Mouse (Mus musculus) liver, postnatal 0 days (tissue): ENCODE measurements around the gene Senp8.

Source experiments
- CTCF ChIP-seq: sonication (generic); IDR thresholded peaks from 2 replicates; pipeline ENCODE4 v1.5.1; 2016; ENCODE audit warnings: antibody characterized with exemption, low read depth
- EP300 ChIP-seq: IDR thresholded peaks from 2 replicates; pipeline ENCODE4 v1.6.1; 2016; ENCODE audit warnings: antibody characterized with exemption, low read depth, mild to moderate bottlenecking

- no peak for TF ChIP-seq CTCF
- no peak for TF ChIP-seq EP300
Observed at GRCm38 (mm10) chr9:59749581-59750265, 787 bp downstream of the Senp8 start.
